Mouse (Mus musculus) embryonic fibroblast, embryonic 13.5 days (primary cell): ENCODE measurements at regions not wholly inside any gene's neighbourhood (a gene's known extent, or its start where the extent isn't known, plus 50 kb on each side); places are given as distances from the start of the nearest gene placed in this dataset.

Experiments used
- H3K27ac ChIP-seq: 2 replicates; pipeline ENCODE4 v1.5.1; 2012; ENCODE audit warnings: low read length, control low read depth, inconsistent platforms; ENCODE audit not compliant: insufficient read depth
- H3K4me1 ChIP-seq: 2 replicates; pipeline ENCODE4 v1.6.1; 2011; ENCODE audit warnings: low read length; ENCODE audit not compliant: control insufficient read depth, insufficient read depth
- H3K4me3 ChIP-seq: 2 replicates; pipeline ENCODE4 v1.5.1; 2011; ENCODE audit warnings: mild to moderate bottlenecking, control low read depth, low read length; ENCODE audit not compliant: insufficient read depth
- CTCF ChIP-seq: IDR thresholded peaks from 2 replicates; pipeline ENCODE4 v1.5.1; 2011; ENCODE audit warnings: mild to moderate bottlenecking, control low read depth, low read length, moderate library complexity, borderline replicate concordance; ENCODE audit not compliant: insufficient read depth
- POLR2A ChIP-seq: IDR thresholded peaks from 2 replicates; pipeline ENCODE4 v1.6.1; 2011; ENCODE audit warnings: low read depth, mild to moderate bottlenecking, control low read depth, low read length, moderate library complexity

DNA sequence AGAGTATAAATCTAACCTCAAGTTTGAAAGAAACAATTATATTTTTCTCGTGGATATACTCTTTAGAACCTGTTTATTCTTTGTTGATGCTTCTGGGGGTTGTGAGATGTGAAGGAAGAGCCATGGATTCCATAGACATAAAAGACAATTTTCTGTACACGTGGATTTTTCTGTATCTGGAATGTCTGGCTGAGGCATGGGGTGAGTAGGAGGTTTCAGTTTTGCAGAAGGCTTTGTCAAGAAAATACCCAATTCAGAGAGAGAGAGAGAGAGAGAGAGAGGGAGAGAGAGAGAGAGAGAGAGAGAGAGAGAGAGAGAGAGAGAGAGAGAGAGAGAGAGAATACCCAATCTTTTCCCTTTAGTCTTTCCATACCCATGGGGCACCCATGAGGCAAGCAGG is 315.0 kb upstream of the Xylt1 start:
- Histone ChIP-seq H3K4me3 (no peak overlapping the region), H3K4me1 (no peaks in the 10 kb centered on the region), H3K27ac (no peak overlapping the region)
- TF ChIP-seq CTCF (no peak), POLR2A (no peak)

DNA sequence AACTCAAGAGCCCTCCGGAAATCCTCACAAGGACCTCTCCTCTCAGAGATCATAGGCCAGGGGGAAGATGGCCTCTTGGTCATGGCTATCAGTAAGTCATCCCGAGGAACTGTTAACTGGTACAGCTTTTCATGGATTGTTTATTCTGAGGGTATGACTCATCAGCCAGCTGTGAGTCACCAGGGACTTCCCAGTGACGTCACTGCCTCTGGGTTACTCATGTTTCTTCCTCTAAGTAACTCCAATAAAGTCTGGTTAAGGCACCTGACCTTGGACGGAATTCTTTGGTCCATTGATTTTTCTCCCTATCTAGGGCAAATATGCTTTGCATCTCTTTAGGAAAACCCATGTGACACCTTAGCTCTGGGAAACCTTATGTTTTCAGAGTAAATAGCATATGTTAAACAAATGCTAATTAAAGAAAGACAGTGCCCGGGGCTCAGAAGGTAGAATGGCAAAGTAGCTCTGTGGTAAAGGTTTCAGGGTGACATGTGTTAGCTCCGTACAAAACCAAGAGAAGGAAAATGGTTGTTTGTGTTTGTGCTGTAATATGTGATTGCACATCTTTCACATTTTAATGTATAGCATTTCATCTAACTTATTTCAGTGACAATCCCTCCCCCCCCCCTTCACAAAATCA is 289.7 kb upstream of the Xylt1 start:
- H3K4me1 ChIP-seq = peaks cover 5% of the 10 kb centered on the region
- H3K4me3 ChIP-seq = no peak overlapping the region
- TF ChIP-seq POLR2A (no peak), CTCF (no peak)
- H3K27ac ChIP-seq = no peak overlapping the region

- H3K4me1 ChIP-seq = peaks cover 5% of the 10 kb centered on the region
- no peak overlapping the region for H3K4me3 ChIP-seq
- TF ChIP-seq CTCF = no peak
- TF ChIP-seq POLR2A = no peak
- H3K27ac ChIP-seq = no peak overlapping the region
Observed at GRCm38 (mm10) chr7:117092860-117093259, 287.9 kb upstream of the Xylt1 start.

GRCm38 (mm10) chr7:117097618-117098017 is 283.2 kb upstream of the Xylt1 start:
- no peaks in the 10 kb centered on the region for H3K4me1 ChIP-seq
- no peak overlapping the region for H3K27ac ChIP-seq
- no peak overlapping the region for H3K4me3 ChIP-seq
- no peak for TF ChIP-seq CTCF
- TF ChIP-seq POLR2A = no peak

DNA sequence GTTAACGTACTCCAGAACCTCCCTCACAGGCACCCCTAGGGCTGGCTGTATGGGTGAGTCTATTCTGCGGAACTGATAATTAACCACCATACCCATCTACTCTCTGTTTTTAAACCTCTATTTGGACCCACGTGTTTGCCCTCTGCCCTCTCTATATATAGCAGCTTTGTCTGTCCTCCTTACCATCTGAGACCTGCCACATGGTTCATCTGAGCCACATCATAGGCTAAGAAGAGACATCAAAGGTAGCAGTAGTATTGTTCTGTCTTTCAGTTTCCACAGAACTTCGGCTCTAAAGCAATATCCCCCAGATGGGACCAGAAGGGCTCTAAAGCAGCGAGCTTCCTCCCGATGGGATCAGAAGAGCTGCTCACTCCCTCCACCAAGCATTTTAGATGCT is 281.7 kb upstream of the Xylt1 start:
- TF ChIP-seq POLR2A (no peak), CTCF (no peak)
- H3K27ac ChIP-seq = no peak overlapping the region
- no peaks in the 10 kb centered on the region for H3K4me1 ChIP-seq
- no peak overlapping the region for H3K4me3 ChIP-seq

GRCm38 (mm10) chr7:117103035-117103434 is 277.7 kb upstream of the Xylt1 start:
- Histone ChIP-seq H3K4me3 (no peak overlapping the region), H3K4me1 (no peaks in the 10 kb centered on the region), H3K27ac (no peak overlapping the region)
- no peak for TF ChIP-seq CTCF
- no peak for TF ChIP-seq POLR2A

DNA sequence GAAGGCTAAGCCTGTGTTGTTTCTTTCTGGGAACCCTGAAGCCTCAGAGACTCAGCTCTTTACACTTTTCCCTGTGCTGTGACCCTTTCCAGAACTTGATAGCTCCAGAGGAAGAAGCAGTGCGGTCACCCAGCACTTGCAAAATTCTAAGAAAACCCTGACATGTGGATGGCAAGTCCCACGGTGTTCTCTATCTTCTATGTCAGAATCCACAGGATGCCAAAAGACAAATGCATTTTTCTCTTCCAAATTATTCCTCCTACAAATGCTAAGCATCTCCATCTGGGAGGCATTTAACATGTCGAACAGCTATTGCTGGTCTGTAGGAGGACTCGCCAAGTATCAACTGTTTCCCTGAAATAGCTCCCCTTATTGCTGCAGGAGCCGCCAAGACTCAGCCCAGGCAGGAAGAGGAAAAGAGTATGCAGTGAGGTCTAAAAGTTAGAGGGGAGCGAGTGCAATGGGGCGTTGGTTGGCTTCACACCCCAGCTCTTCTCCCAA is 274.0 kb upstream of the Xylt1 start:
- TF ChIP-seq POLR2A (no peak), CTCF (no peak)

DNA sequence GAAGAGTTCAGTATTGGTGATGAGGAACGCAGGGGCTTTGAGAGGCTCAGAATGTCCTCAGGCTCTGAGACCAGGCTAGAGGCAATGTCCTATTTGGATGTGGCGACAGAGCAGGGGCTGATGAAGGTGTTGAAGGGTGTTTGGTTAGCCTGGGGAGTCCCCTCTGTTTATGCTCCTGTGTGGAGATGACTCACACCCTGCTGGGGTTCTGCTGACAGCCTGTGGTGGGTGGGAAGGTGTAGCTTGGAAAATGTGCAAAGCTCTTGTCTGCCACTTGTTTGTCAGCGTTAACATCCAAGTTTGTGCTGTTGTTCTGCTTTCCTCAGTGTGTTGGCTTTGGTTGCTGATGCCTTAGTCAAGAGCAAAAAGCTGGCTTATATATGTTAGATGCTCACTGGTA is 272.4 kb upstream of the Xylt1 start:
- no peak overlapping the region for H3K27ac ChIP-seq
- H3K4me1 ChIP-seq = no peaks in the 10 kb centered on the region
- H3K4me3 ChIP-seq = no peak overlapping the region
- no peak for TF ChIP-seq CTCF
- TF ChIP-seq POLR2A = no peak

More for the DNA sequence above, 274.0 kb upstream of the Xylt1 start:
- no peaks in the 10 kb centered on the region for H3K4me1 ChIP-seq
- no peak overlapping the region for H3K27ac ChIP-seq
- H3K4me3 ChIP-seq = no peak overlapping the region

DNA sequence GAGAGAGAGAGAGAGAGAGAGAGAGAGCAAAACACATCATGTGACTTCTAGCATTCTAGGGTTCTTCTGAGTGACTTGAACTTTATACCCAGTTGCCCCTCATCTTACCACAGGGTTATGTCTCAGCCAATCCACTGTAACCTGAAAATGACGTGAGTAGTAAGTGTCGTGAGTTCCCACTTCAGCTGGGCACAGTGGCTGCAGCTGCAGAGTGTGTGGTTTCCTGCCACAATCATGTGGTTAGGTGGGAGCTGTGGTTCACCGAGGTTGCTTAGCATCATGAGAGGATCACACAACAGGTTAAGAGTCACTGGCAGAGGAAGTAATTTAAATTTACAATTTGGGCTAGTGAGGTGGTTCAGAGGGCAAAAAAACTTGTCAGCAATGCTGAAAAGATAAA is 253.1 kb upstream of the Xylt1 start:
- no peak overlapping the region for H3K27ac ChIP-seq
- H3K4me3 ChIP-seq = no peak overlapping the region
- H3K4me1 ChIP-seq = no peaks in the 10 kb centered on the region
- TF ChIP-seq CTCF = no peak
- TF ChIP-seq POLR2A = no peak

DNA sequence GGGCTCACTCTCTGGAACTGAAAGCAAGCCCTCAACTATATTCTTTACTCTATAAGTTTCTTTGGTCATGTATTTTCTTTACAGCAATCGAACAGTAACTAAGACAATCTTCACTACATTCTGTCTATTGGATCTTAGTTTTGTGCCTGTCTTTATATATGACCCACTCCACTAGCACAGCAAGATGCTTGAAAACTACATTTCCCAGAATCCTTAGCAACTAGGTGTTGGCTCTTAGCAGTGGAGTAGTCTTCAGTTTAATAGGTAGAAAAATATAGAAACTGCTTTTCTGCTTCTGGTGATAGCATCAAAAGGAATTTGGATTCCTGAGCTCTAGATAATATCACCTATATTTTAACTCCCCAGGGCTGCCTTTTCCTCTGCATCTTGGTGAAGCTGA is 245.9 kb upstream of the Xylt1 start:
- Histone ChIP-seq H3K4me1 (no peaks in the 10 kb centered on the region; the same call in 1 of the 2 replicates), H3K27ac (no peak overlapping the region), H3K4me3 (no peak overlapping the region)
- TF ChIP-seq POLR2A (no peak), CTCF (no peak)
